Mouse (Mus musculus) layer of hippocampus, adult 2 months (tissue): ENCODE measurements at regions not wholly inside any gene's neighbourhood (a gene's known extent, or its start where the extent isn't known, plus 50 kb on each side); places are given as distances from the start of the nearest gene placed in this dataset.
A peak's percentile ranks its signal among the peaks of the same experiment; 100 is the strongest.

ENCODE experiments used
- DNase-seq, 2 experiments: peaks; one replicate each; pipeline ENCODE4 v3.0.0; 2022; ENCODE audit warnings: low spot score in 2 of 2
- H3K27ac ChIP-seq: fragments of 200-600 bp; 2 replicates; pipeline ENCODE4 v1.8.1; 2022
- H3K4me3 ChIP-seq: fragments of 200-600 bp; 2 replicates; pipeline ENCODE4 v1.8.1; 2022; ENCODE audit warnings: mild to moderate bottlenecking
- CTCF ChIP-seq: fragments of 200-600 bp; conservative IDR thresholded peaks from 2 replicates; pipeline ENCODE4 v1.8.1; 2022; ENCODE audit warnings: antibody characterized with exemption, mild to moderate bottlenecking, moderate library complexity

- TF ChIP-seq CTCF = no peak
- no peak for DNase-seq
- Histone ChIP-seq H3K4me3 (no peak overlapping the region), H3K27ac (no peak overlapping the region; the same call in 1 of the 2 replicates)
Observed at GRCm38 (mm10) chr8:8335256-8335972, 325.6 kb downstream of the Efnb2 start.

- DNase-seq = no peak
- TF ChIP-seq CTCF = no peak
- Histone ChIP-seq H3K4me3 (no peak overlapping the region), H3K27ac (peak overlapping the region; percentile 46; the same call in 1 of the 2 replicates)
Observed at GRCm38 (mm10) chr8:8334515-8334914, 326.5 kb downstream of the Efnb2 start.

- Histone ChIP-seq H3K27ac (no peak overlapping the region), H3K4me3 (no peak overlapping the region)
- DNase-seq = no peak
- no peak for TF ChIP-seq CTCF
Observed at GRCm38 (mm10) chr8:8331249-8331648, 329.8 kb downstream of the Efnb2 start.

- no peak overlapping the region for H3K4me3 ChIP-seq
- no peak for TF ChIP-seq CTCF
- H3K27ac ChIP-seq = no peak overlapping the region
- no peak for DNase-seq
Observed at GRCm38 (mm10) chr8:8328010-8328666, 332.9 kb downstream of the Efnb2 start.

- Histone ChIP-seq H3K27ac (no peak overlapping the region), H3K4me3 (no peak overlapping the region)
- no peak for DNase-seq
- no peak for TF ChIP-seq CTCF
Observed at GRCm38 (mm10) chr8:8326066-8326834, 334.8 kb downstream of the Efnb2 start.

GRCm38 (mm10) chr8:8325420-8325819 lies 335.6 kb downstream of the Efnb2 start:
- Histone ChIP-seq H3K27ac (no peak overlapping the region), H3K4me3 (no peak overlapping the region)
- no peak for TF ChIP-seq CTCF
- DNase-seq = no peak

GRCm38 (mm10) chr8:8324520-8324919 lies 336.5 kb downstream of the Efnb2 start:
- no peak for DNase-seq
- Histone ChIP-seq H3K27ac (no peak overlapping the region), H3K4me3 (no peak overlapping the region)
- TF ChIP-seq CTCF = no peak

- Histone ChIP-seq H3K27ac (no peak overlapping the region), H3K4me3 (no peak overlapping the region; the same call in 1 of the 2 replicates)
- DNase-seq = no peak
- TF ChIP-seq CTCF = no peak
Observed at GRCm38 (mm10) chr8:8308253-8308652, 352.8 kb downstream of the Efnb2 start.

GRCm38 (mm10) chr8:8307487-8307886 lies 353.6 kb downstream of the Efnb2 start:
- TF ChIP-seq CTCF = no peak
- no peak overlapping the region for H3K4me3 ChIP-seq
- H3K27ac ChIP-seq = no peak overlapping the region
- no peak for DNase-seq

- no peak overlapping the region for H3K4me3 ChIP-seq
- no peak overlapping the region for H3K27ac ChIP-seq
- TF ChIP-seq CTCF = no peak
- DNase-seq = no peak
Observed at GRCm38 (mm10) chr8:8299965-8300767, 360.9 kb downstream of the Efnb2 start.

GRCm38 (mm10) chr8:8292577-8293247 lies 368.3 kb downstream of the Efnb2 start:
- Histone ChIP-seq H3K27ac (no peak overlapping the region), H3K4me3 (no peak overlapping the region)
- no peak for TF ChIP-seq CTCF
- DNase-seq = no peak

GRCm38 (mm10) chr8:8285876-8286275 lies 375.2 kb downstream of the Efnb2 start:
- no peak overlapping the region for H3K27ac ChIP-seq
- no peak overlapping the region for H3K4me3 ChIP-seq
- TF ChIP-seq CTCF = no peak
- no peak for DNase-seq

- no peak for TF ChIP-seq CTCF
Observed at GRCm38 (mm10) chr8:8274987-8275386, 386.1 kb downstream of the Efnb2 start.

More at GRCm38 (mm10) chr8:8274987-8275386, 386.1 kb downstream of the Efnb2 start:
- no peak for DNase-seq
- no peak overlapping the region for H3K4me3 ChIP-seq
- no peak overlapping the region for H3K27ac ChIP-seq
